Mouse (Mus musculus) thymus, postnatal 36 days (tissue): ENCODE results near the gene Bst1.
A peak's percentile ranks its signal among the peaks of the same experiment; 100 is the strongest.

Source experiments
- DNase-seq, 2 experiments: peaks; one replicate each; pipeline ENCODE4 v3.0.0; 2022; ENCODE audit warnings: mixed read lengths in 2 of 2

Gene Bst1

DNA sequence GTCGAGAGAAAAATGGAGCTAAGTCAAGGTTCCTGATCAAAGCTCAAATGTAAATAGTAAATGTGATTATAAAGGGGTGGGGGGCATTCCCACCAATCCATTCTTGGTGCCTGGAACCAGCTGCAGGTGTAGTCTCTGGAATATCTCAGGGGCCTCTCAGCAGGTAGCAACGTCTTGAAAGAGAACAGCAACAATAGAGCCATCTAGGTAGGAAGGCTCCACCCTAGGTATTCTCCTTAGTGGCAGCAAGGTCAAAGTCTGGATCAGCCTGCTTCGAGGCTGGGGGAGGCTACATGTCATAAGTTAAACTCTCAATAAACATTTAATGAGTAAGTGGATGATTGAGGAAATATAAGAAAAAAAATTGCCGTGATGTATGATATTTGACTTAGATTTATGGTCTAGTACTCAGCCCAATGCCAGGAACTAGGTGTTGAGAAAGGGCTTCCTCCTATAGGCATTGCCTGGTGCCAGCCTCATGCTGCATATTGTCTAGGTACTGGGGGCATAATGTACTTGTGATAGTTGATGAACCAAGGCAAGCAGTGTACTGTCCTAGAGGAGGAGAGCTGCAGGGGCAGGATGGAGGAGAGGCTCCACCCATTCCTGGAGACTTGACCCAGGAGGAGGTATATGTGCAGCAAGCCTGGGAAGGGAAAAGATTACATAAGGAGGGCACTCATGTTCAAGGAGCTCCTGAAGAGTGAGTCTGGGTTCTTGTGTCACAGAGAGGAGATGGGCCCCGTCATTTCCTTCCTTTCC is 42.2 kb downstream of the Bst1 start:
- no peak for DNase-seq

DNA sequence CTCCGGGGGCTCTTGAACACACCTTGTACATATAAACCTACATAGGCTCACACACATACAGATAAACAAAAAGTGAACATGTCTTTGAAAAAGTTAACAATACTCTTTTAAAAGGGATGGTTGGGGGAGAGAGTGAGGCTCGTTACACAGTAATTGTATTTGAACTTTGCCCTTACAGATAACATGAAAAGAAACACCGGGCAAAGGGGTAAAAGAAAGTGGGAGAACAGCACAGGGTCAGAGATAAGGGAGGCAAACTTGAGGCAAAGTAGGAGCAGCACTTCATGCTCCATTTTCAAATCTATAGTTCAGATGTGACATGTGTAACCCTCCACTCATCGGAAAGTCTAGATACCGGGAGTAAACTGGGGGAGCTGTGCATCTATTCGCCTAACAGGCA is 45.0 kb downstream of the Bst1 start:
- DNase-seq = no peak

- no peak for DNase-seq
Measured at GRCm38 (mm10) chr5:43865316-43865715, 46.6 kb downstream of the Bst1 start.

GRCm38 (mm10) chr5:43868253-43868652 is 49.6 kb downstream of the Bst1 start, which contains the start of gene Cd38:
TSS of gene Cd38 (plus strand) at chr5:43868553.
- DNase-seq = no peak

- peak; percentile 9 to 11 for DNase-seq
Measured at GRCm38 (mm10) chr5:43868711-43869600, 50.3 kb downstream of the Bst1 start.

DNA sequence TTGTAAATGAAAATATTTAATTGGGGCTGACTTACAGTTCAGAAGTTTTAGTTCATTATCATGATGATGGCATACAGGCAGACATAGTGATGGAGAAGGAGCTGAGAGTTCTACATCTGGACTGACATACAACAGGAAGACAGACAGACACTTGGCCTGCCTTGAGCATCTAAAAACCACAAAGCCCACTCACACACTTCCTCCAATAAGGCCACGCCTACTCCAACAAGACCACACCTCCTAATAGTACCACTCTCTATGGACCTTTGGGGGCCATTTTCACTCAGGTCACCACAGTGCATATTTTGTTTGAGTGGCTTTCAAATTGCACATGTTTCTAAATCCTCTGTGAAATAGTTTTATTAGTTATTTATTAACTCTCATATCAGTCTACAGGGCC is 53.2 kb downstream of the Bst1 start:
- no peak for DNase-seq

- DNase-seq = no peak
Measured at GRCm38 (mm10) chr5:43872652-43873051, 54.0 kb downstream of the Bst1 start.

DNA sequence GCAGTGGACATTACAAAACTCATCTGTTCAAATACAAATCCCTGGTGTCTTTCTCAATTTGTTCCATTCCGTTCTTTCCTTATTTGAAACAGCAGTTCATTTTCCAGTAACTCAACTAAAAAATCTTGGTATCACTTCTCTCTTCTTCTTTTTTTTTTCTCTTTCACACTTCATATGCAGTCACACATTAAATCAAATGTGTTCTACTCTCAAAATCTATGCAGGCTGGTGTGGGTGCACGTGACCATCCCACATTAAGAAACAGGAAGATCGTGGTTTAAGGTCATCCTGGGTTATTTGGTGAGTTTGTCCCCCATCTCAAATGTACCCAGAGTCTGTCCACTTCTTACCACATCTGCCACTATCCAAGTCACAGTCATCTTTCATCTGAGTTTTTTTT is 63.3 kb downstream of the Bst1 start:
- no peak for DNase-seq

DNA sequence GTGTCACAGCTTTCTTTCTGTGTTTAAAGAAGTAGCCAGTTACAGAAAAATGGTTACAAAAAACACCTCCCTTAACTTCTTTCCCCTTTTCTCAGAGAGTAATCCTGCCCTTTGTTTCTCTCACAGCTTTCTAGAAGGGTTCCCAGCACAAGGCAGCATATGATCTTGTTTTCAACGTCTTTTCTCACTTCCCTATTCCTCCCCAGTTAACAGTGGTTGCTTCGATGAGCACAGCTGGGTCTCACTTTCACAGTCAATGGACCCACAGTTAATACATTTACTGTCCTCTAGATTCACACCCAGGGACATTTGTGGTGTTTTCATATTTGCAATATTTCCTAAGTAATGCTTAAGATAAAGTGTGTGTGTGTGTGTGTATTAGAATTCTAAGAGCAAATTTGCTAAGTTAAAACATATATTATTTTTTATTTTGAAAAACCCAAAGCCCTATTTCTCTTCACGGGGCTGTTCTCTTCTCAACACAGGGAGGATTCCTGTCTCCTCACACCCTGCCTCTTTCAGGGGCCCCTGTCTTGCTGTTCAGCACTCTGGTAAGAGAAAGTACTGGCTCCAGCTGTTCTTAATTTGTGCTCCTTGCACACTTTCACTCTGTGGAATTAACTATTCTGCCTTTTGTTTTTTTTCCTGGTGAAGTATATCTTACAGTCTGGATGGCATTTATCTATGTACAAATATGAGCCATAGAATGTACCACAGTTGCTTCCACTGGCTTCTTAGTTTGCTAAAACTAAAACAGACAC is 66.6 kb downstream of the Bst1 start:
- DNase-seq = no peak

- DNase-seq = no peak
Measured at GRCm38 (mm10) chr5:43892386-43892785, 73.7 kb downstream of the Bst1 start.
